Mouse (Mus musculus) kidney, adult 2 months (tissue): ENCODE results near the gene Rufy4. TPM values are rescaled to one million over a fixed set of nuclear protein-coding genes. Genes with fewer than 3 reads are reported as not detected.
"Not testable (repeated sequence)": the region's sequence is repeated elsewhere in the genome, so short reads cannot be mapped to it uniquely, and the experiment has no call there.

Source experiments
- DNase-seq: peaks from one replicate; pipeline ENCODE4 v3.0.0; 2021
- H3K27ac ChIP-seq: fragments of 200-500 bp; 2 replicates; pipeline ENCODE4 v1.5.1; 2012; ENCODE audit warnings: low read depth, low read length, control low read depth, inconsistent platforms; ENCODE audit not compliant: insufficient read depth
- H3K27me3 ChIP-seq: fragments of 200-500 bp; replicated peaks from 2 replicates; pipeline ENCODE4 v1.6.1; 2012; ENCODE audit warnings: mild to moderate bottlenecking, moderate library complexity, low read length, inconsistent platforms; ENCODE audit not compliant: control insufficient read depth, insufficient read depth
- H3K36me3 ChIP-seq: fragments of 200-500 bp; 2 replicates; pipeline ENCODE4 v1.6.1; 2012; ENCODE audit warnings: mild to moderate bottlenecking, moderate library complexity, low read length, inconsistent platforms; ENCODE audit not compliant: control insufficient read depth, insufficient read depth
- H3K4me1 ChIP-seq: fragments of 200-500 bp; 2 replicates; pipeline ENCODE4 v1.6.1; 2011; ENCODE audit warnings: low read length; ENCODE audit not compliant: control insufficient read depth, insufficient read depth
- H3K4me3 ChIP-seq: fragments of 200-500 bp; 2 replicates; pipeline ENCODE4 v1.5.1; 2011; ENCODE audit warnings: mild to moderate bottlenecking, low read depth, low read length, control low read depth; ENCODE audit not compliant: insufficient read depth
- CTCF ChIP-seq: fragments of 200-500 bp; conservative IDR thresholded peaks from 2 replicates; pipeline ENCODE4 v1.5.1; 2011; ENCODE audit warnings: low read depth, mild to moderate bottlenecking, control low read depth, low read length, moderate library complexity, mixed read lengths; ENCODE audit not compliant: insufficient read depth, insufficient read length
- POLR2A ChIP-seq: fragments of 200-500 bp; IDR thresholded peaks from one replicate; pipeline ENCODE4 v1.6.1; 2011; ENCODE audit warnings: low read depth, low read length, control low read depth
- WGBS: fragments of 180-500 bp; shearing (Covaris S2); methylation state at CpG from one replicate; pipeline ENCODE4 v1.1.7; 2018; 5-methylcytosine and 5-hydroxymethylcytosine counted together
- polyA plus RNA-seq: library from polyadenylated mRNA; depleted of rRNA; stranded (reverse); fragments of >200 nt; gene quantifications from 2 replicates; pipeline ENCODE4 v1.2.3, GENCODE M21; 2012

The Rufy4 gene
- polyA plus RNA-seq, 1 experiment: 2.4 TPM

GRCm38 (mm10) chr1:74150101-74150500, 24.8 kb downstream of the Rufy4 start:
- 85% methylated on average over 3 of the region's 3 CpGs for WGBS
- Histone ChIP-seq H3K27me3 (no peaks in the 10 kb centered on the region), H3K4me1 (no peaks in the 10 kb centered on the region), H3K36me3 (no peaks in the 10 kb centered on the region), H3K27ac (no peak overlapping the region), H3K4me3 (no peak overlapping the region)
- DNase-seq: no peak
- TF ChIP-seq POLR2A (no peak), CTCF (no peak)

- WGBS: 73% methylated on average over 3 of the region's 3 CpGs
- no peak overlapping the region for H3K27ac ChIP-seq
- no peak overlapping the region for H3K4me3 ChIP-seq
- no peak for DNase-seq
- H3K36me3 ChIP-seq: no peaks in the 10 kb centered on the region
- no peaks in the 10 kb centered on the region for H3K27me3 ChIP-seq
- no peak for TF ChIP-seq POLR2A
- no peak for TF ChIP-seq CTCF
- no peaks in the 10 kb centered on the region for H3K4me1 ChIP-seq
Observed at GRCm38 (mm10) chr1:74151091-74151490, 25.8 kb downstream of the Rufy4 start.

GRCm38 (mm10) chr1:74153461-74154184, 28.3 kb downstream of the Rufy4 start, which contains the start of gene Cxcr2:
Gene Cxcr2 (plus strand): TSS chr1:74153989.
- H3K27ac ChIP-seq: no peak within 1 kb of the TSS
- no peaks in the 10 kb centered on the region for H3K27me3 ChIP-seq
- no peaks in the 10 kb centered on the region for H3K36me3 ChIP-seq
- TF ChIP-seq CTCF (no peak), POLR2A (no peak)
- no peaks in the 10 kb centered on the region for H3K4me1 ChIP-seq
- H3K4me3 ChIP-seq: no peak within 1 kb of the TSS
- WGBS: 68% methylated on average over 8 of the region's 8 CpGs
- no peak for DNase-seq

GRCm38 (mm10) chr1:74155435-74156012, 30.2 kb downstream of the Rufy4 start:
- WGBS: 78% methylated on average over 6 of the region's 6 CpGs
- Histone ChIP-seq H3K36me3 (no peaks in the 10 kb centered on the region), H3K27ac (no peak overlapping the region), H3K4me1 (no peaks in the 10 kb centered on the region), H3K4me3 (no peak overlapping the region), H3K27me3 (no peaks in the 10 kb centered on the region)
- no peak for DNase-seq
- TF ChIP-seq POLR2A (no peak), CTCF (no peak)

- Histone ChIP-seq H3K36me3 (no peaks in the 10 kb centered on the region), H3K4me1 (no peaks in the 10 kb centered on the region), H3K4me3 (no peak overlapping the region), H3K27ac (no peak overlapping the region), H3K27me3 (no peaks in the 10 kb centered on the region)
- no peak for DNase-seq
- TF ChIP-seq POLR2A (no peak), CTCF (no peak)
- WGBS: 86% methylated on average over 14 of the region's 14 CpGs
Observed at GRCm38 (mm10) chr1:74156381-74156910, 31.1 kb downstream of the Rufy4 start.

GRCm38 (mm10) chr1:74159613-74160012, 34.3 kb downstream of the Rufy4 start:
- H3K27me3 ChIP-seq, H3K27ac ChIP-seq, H3K4me3 ChIP-seq, DNase-seq, H3K36me3 ChIP-seq, H3K4me1 ChIP-seq: not testable (repeated sequence)
- WGBS: 75% methylated on average over 5 of the region's 5 CpGs

- no peak for DNase-seq
- no peaks in the 10 kb centered on the region for H3K27me3 ChIP-seq
- WGBS: 75% methylated on average over 2 of the region's 2 CpGs
- no peaks in the 10 kb centered on the region for H3K36me3 ChIP-seq
- H3K4me1 ChIP-seq: no peaks in the 10 kb centered on the region
- TF ChIP-seq POLR2A: no peak
- no peak for TF ChIP-seq CTCF
- H3K4me3 ChIP-seq: no peak overlapping the region
- no peak overlapping the region for H3K27ac ChIP-seq
Observed at GRCm38 (mm10) chr1:74160036-74160435, 34.7 kb downstream of the Rufy4 start.
